Mouse (Mus musculus) bone marrow macrophage, adult 2 months (primary cell): Measurements from ENCODE around the gene Srgap1.

Experiments
- CTCF ChIP-seq: IDR thresholded peaks from 2 replicates; pipeline ENCODE4 v1.5.1; 2012; ENCODE audit warnings: low read depth, mild to moderate bottlenecking, low read length, moderate library complexity
- POLR2A ChIP-seq: IDR thresholded peaks from 2 replicates; pipeline ENCODE4 v1.6.1; 2012; ENCODE audit warnings: mild to moderate bottlenecking, low read depth, low read length, borderline replicate concordance

GRCm38 (mm10) chr10:121830335-121831307 lies 216.5 kb downstream of the Srgap1 start:
- no peak for TF ChIP-seq POLR2A
- no peak for TF ChIP-seq CTCF
